ENCODE assay signal across 8 mouse cellular contexts in the genomic region with DNA sequence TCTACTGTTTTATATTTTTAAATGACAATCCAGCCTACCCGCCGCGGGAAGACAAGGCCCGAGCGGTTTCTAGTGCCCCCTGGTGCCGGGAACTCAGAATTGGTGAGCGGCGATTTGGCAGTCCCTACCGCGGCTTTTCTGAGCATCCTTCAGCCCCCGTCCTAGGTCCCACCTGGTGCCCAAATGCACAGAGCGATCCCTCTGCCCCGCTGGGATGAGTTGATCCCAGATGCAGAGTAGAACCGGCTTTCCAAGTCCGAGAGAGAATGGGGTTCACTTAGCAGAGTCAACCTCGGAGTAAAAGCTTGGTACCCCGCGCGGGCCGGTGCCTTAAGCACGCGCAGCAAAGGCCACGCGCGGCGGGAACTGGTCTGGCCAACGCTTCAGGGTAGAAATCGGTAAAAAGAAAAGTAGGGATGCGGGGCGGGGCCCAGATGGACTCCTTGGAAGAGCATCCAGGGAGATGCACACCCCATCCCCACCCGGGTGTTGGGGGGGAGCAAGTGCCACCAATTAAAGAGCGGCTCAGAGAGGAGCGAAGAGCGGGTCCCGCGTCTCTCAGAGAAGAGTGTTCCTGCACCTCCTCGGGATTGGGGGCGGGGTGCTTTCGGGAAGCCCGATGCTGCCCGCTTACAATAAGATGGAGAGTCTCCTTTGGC. TPM values are rescaled to one million over a fixed set of nuclear protein-coding genes. Genes with fewer than 3 reads are reported as not detected.
DNase-seq lines count a peak whose midpoint lies in the region; ATAC-seq and TF ChIP-seq lines count a peak whose summit lies in the region.

No protein-coding gene starts in this region.

- H3K9me3 ChIP-seq in embryonic facial prominence, embryonic 14.5 days (ENCODE audit: control insufficient read depth, low read length) = no peaks in the 10 kb centered on the region
- no peaks in the 10 kb centered on the region for H3K9me3 ChIP-seq in kidney, postnatal 0 days (replicated peaks; ENCODE audit: low read length)
- no peaks in the 10 kb centered on the region for H3K9me3 ChIP-seq in liver, embryonic 14.5 days (ENCODE audit: control insufficient read depth, low read length)
- no peaks in the 10 kb centered on the region for H3K9me3 ChIP-seq in neural tube, embryonic 14.5 days (ENCODE audit: control insufficient read depth, low read length)

- peak; percentile 28 for ATAC-seq in embryonic facial prominence, embryonic 14.5 days (ENCODE audit: low read depth)
- peak; percentile 38 for ATAC-seq in kidney, postnatal 0 days (replicated peaks; ENCODE audit: low FRiP score, low read depth)
- ATAC-seq in liver, embryonic 14.5 days (ENCODE audit: insufficient read depth) = no peak
- peak; percentile 58 for ATAC-seq in neural tube, embryonic 14.5 days (ENCODE audit: low read depth)

- H3K79me3 ChIP-seq in C2C12 (ENCODE audit: low read depth) = no peaks in the 10 kb centered on the region

- H3K79me2 ChIP-seq in C2C12 (ENCODE audit: control insufficient read depth, insufficient read depth) = peaks cover 19% of the 10 kb centered on the region

- peak overlapping the region; percentile 53 for H3K9ac ChIP-seq in embryonic facial prominence, embryonic 14.5 days (ENCODE audit: low read depth, low read length)
- peak overlapping the region; percentile 74 for H3K9ac ChIP-seq in kidney, postnatal 0 days (ENCODE audit: low read depth, low read length)
- no peak overlapping the region for H3K9ac ChIP-seq in liver, embryonic 14.5 days (replicated peaks)
- H3K9ac ChIP-seq in neural tube, embryonic 14.5 days (replicated peaks; ENCODE audit: low read depth, low read length) = peak overlapping the region; percentile 47

- H3K4me1 ChIP-seq in embryonic facial prominence, embryonic 14.5 days (ENCODE audit: control insufficient read depth, insufficient read depth, low read length) = peaks cover 12% of the 10 kb centered on the region
- H3K4me1 ChIP-seq in kidney, postnatal 0 days (replicated peaks; ENCODE audit: insufficient read depth, low read length) = peaks cover 17% of the 10 kb centered on the region; the same call in 1 of the 2 replicates
- H3K4me1 ChIP-seq in liver, embryonic 14.5 days (replicated peaks; ENCODE audit: control insufficient read depth in 2 of 2, insufficient read depth in 2 of 2, low read length in 1 of 2) = no peaks in the 10 kb centered on the region
- H3K4me1 ChIP-seq in neural tube, embryonic 14.5 days (ENCODE audit: control insufficient read depth, insufficient read depth, low read length) = peaks cover 25% of the 10 kb centered on the region

- under 1% methylated on average over 41 of the region's 41 CpGs for WGBS in embryonic facial prominence, embryonic 14.5 days
- WGBS in kidney, postnatal 0 days = 1% methylated on average over 41 of the region's 41 CpGs
- 2% methylated on average over 41 of the region's 41 CpGs for WGBS in liver, embryonic 14.5 days (ENCODE audit: insufficient replicate concordance)
- WGBS in neural tube, embryonic 14.5 days = 1% methylated on average over 41 of the region's 41 CpGs

- TF ChIP-seq EP300 in liver, embryonic 14.5 days (IDR thresholded peaks at IDR 0.05; ENCODE audit: low read depth) = no peak

- no peak overlapping the region for H3K27ac ChIP-seq in embryonic facial prominence, embryonic 14.5 days (replicated peaks; ENCODE audit: low read depth, low read length)
- H3K27ac ChIP-seq in kidney, postnatal 0 days = peak overlapping the region; percentile 47; the same call in 1 of the 2 replicates
- no peak overlapping the region for H3K27ac ChIP-seq in liver, embryonic 14.5 days
- H3K27ac ChIP-seq in neural tube, embryonic 14.5 days (ENCODE audit: low read depth, low read length) = no peak overlapping the region

- peak overlapping the region; percentile 89 for H3K4me2 ChIP-seq in embryonic facial prominence, embryonic 14.5 days (ENCODE audit: low read depth, low read length)
- H3K4me2 ChIP-seq in kidney, postnatal 0 days (ENCODE audit: low read length) = peak overlapping the region; percentile 90
- H3K4me2 ChIP-seq in liver, embryonic 14.5 days (ENCODE audit: low read depth) = no peak overlapping the region; the same call in 1 of the 2 replicates
- H3K4me2 ChIP-seq in neural tube, embryonic 14.5 days (ENCODE audit: low read depth, low read length) = peak overlapping the region; percentile 96

- peak; percentile 22 to 50 for DNase-seq in adrenal gland, postnatal 4 days (ENCODE audit: low spot score in 2 of 2)
- peak; percentile 84 for DNase-seq in embryonic facial prominence, embryonic 14.5 days (ENCODE audit: low spot score)
- peak; percentile 12 to 45 for DNase-seq in heart, adult 9 months (ENCODE audit: low spot score in 2 of 2)
- DNase-seq in kidney, postnatal 0 days (ENCODE audit: low spot score) = peak; percentile 93
- DNase-seq in liver, embryonic 14.5 days (ENCODE audit: low read depth in 3 of 3, low spot score in 3 of 3) = no peak
- DNase-seq in urinary bladder, adult 2 months (ENCODE audit: low spot score) = peak; percentile 50

- peaks cover 7% of the 10 kb centered on the region for H3K36me3 ChIP-seq in C2C12 (ENCODE audit: control insufficient read depth, insufficient read depth)
- no peaks in the 10 kb centered on the region for H3K36me3 ChIP-seq in embryonic facial prominence, embryonic 14.5 days (ENCODE audit: control insufficient read depth, insufficient read depth, low read length)
- no peaks in the 10 kb centered on the region for H3K36me3 ChIP-seq in kidney, postnatal 0 days (ENCODE audit: insufficient read depth, low read length)
- H3K36me3 ChIP-seq in liver, embryonic 14.5 days (replicated peaks; ENCODE audit: control insufficient read depth, insufficient read depth, low read depth) = no peaks in the 10 kb centered on the region
- H3K36me3 ChIP-seq in neural tube, embryonic 14.5 days (ENCODE audit: control insufficient read depth, insufficient read depth, low read length) = no peaks in the 10 kb centered on the region

- H3K4me3 ChIP-seq in C2C12 (ENCODE audit: insufficient read depth, poor library complexity, severe bottlenecking) = peak overlapping the region; percentile 38
- H3K4me3 ChIP-seq in embryonic facial prominence, embryonic 14.5 days (ENCODE audit: low read depth, low read length) = peak overlapping the region; percentile 60
- H3K4me3 ChIP-seq in kidney, postnatal 0 days (replicated peaks; ENCODE audit: low read depth, low read length) = peak overlapping the region; percentile 54
- no peak overlapping the region for H3K4me3 ChIP-seq in liver, embryonic 14.5 days (ENCODE audit: insufficient read depth in 1 of 2, low read depth in 2 of 2, low read length in 2 of 2)
- peak overlapping the region; percentile 47 for H3K4me3 ChIP-seq in neural tube, embryonic 14.5 days (ENCODE audit: low read depth, low read length)

- TF ChIP-seq CTCF in C2C12 (IDR thresholded peaks at IDR 0.05; ENCODE audit: control insufficient read depth, insufficient read depth, insufficient read length) = peak; percentile 70
- TF ChIP-seq CTCF in kidney, postnatal 0 days (IDR thresholded peaks at IDR 0.05; ENCODE audit: low read depth) = peak; percentile 75
- TF ChIP-seq CTCF in liver, embryonic 14.5 days (IDR thresholded peaks at IDR 0.05; ENCODE audit: low read depth) = peak; percentile 60

- peak overlapping the region; percentile 48 for H3ac ChIP-seq in C2C12 (ENCODE audit: control insufficient read depth, insufficient read length, low read depth)

- no peaks in the 10 kb centered on the region for H3K27me3 ChIP-seq in C2C12 (ENCODE audit: control insufficient read depth, insufficient read depth, insufficient read length)
- peaks cover 95% of the 10 kb centered on the region for H3K27me3 ChIP-seq in embryonic facial prominence, embryonic 14.5 days (replicated peaks; ENCODE audit: control insufficient read depth, insufficient read depth, low read length)
- peaks cover 19% of the 10 kb centered on the region for H3K27me3 ChIP-seq in kidney, postnatal 0 days (ENCODE audit: insufficient read depth, low read length)
- H3K27me3 ChIP-seq in liver, embryonic 14.5 days (ENCODE audit: control insufficient read depth, insufficient read depth, low read length) = peaks cover 93% of the 10 kb centered on the region
- H3K27me3 ChIP-seq in neural tube, embryonic 14.5 days (ENCODE audit: control insufficient read depth, insufficient read depth, low read length) = peaks cover 92% of the 10 kb centered on the region

TF ChIP-seq in C2C12, 6 proteins besides CTCF, POLR2A, EP300 and RAD21:
- TF ChIP-seq FOSL1 (IDR thresholded peaks at IDR 0.05; ENCODE audit: insufficient read depth, low read length, poor library complexity, severe bottlenecking) (no peak), CEBPB (IDR thresholded peaks at IDR 0.05; ENCODE audit: low read depth) (no peak), MYOG (IDR thresholded peaks at IDR 0.05; ENCODE audit: control insufficient read depth, extremely low read depth, insufficient read length) (no peak), MAX (IDR thresholded peaks at IDR 0.05) (no peak), MYOD1 (IDR thresholded peaks at IDR 0.05; ENCODE audit: control insufficient read depth, insufficient read length, low read depth) (no peak), USF1 (IDR thresholded peaks at IDR 0.05; ENCODE audit: low read depth) (no peak)

RNA-seq across cellular contexts. Expression of a gene that starts 2.4 kb away (rescaled TPM):
- polyA plus RNA-seq in C2C12 (2012; fragmentation: generic; extraction: Trizol) = 4.2 TPM
- under 1 TPM; 0.34 to 0.98 TPM for total RNA-seq in adrenal gland, postnatal 4 days (2021)
- 0.89 and 1.2 TPM in 2 replicates for polyA plus RNA-seq in embryonic facial prominence, embryonic 14.5 days (2014; fragmentation: Nextera tagmentation; extraction: Ambion mirVana)
- polyA plus RNA-seq in kidney, postnatal 0 days (2015; fragmentation: Nextera tagmentation; extraction: Ambion mirVana) = 5.2 and 5.8 TPM in 2 replicates
- 0.01 and 0.06 TPM in 2 replicates for polyA plus RNA-seq in liver, embryonic 14.5 days (2012; rRNA removed)
- 0.06 TPM in 1 of 2 replicates, not detected in the other for polyA plus RNA-seq in liver, embryonic 14.5 days (2014; fragmentation: Nextera tagmentation; extraction: Ambion mirVana)
- polyA plus RNA-seq in neural tube, embryonic 14.5 days (2014; fragmentation: Nextera tagmentation; extraction: Ambion mirVana) = 0.12 and 0.16 TPM in 2 replicates
- 0.21 and 0.30 TPM in 2 replicates for polyA plus RNA-seq in urinary bladder, adult 2 months (2012; rRNA removed)

Comparison
In these comparisons a context has a peak if more than half of its experiments do, and no peak if none do; other contexts are left out.
1. H3K4me3 ChIP-seq: peak in C2C12 (single experiment), embryonic facial prominence, embryonic 14.5 days (single experiment), kidney, postnatal 0 days (single experiment) and neural tube, embryonic 14.5 days (single experiment); none in liver, embryonic 14.5 days (0 of 2).
2. DNase-seq: peak in adrenal gland, postnatal 4 days (2 of 2), embryonic facial prominence, embryonic 14.5 days (single experiment), heart, adult 9 months (2 of 2), kidney, postnatal 0 days (single experiment) and urinary bladder, adult 2 months (single experiment); none in liver, embryonic 14.5 days (0 of 3).
3. Peak in every context shown above with its lines, with median percentiles within 50 percentile points of each other: CTCF ChIP-seq.